Mouse (Mus musculus): ENCODE results near the gene Ssr3. TPM values are rescaled to one million over a fixed set of nuclear protein-coding genes. Genes with fewer than 3 reads are reported as not detected.
"Not testable (repeated sequence)": the region's sequence is repeated elsewhere in the genome, so short reads cannot be mapped to it uniquely, and the experiment has no call there.

The Ssr3 gene
- polyA plus RNA-seq, 1 experiment from 2014 or later, result 208 TPM

DNA sequence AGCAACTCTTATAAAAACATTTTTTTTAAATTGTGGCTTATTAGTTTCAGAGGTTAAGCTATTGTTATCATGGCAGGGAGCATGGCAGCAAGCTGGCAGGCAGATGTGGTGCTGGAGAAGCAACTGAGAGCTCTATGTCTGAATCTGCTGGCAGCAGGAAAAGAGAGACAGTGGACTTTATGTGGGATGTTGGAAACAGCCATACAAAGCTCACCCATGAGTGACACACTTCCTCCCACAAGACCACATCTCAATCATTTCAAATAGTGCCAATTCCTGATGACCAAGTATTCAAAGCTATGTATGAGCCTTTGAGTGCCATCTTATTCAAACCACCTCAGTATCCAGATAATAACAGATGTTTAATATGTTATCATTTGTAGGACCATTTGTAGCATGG, 15.5 kb upstream of the Ssr3 start:
- no peak for ATAC-seq (replicated peaks; ENCODE audit: extremely low read depth, insufficient read depth, low FRiP score)
- Histone ChIP-seq H3K27ac (ENCODE audit: low read length) (no peak overlapping the region), H3K4me2 (ENCODE audit: low read depth, low read length) (no peak overlapping the region), H3K27me3 (ENCODE audit: control insufficient read depth, insufficient read depth, low read length) (no peaks in the 10 kb centered on the region), H3K36me3 (ENCODE audit: control insufficient read depth, insufficient read depth) (no peaks in the 10 kb centered on the region), H3K9me3 (replicated peaks; ENCODE audit: control insufficient read depth, low read length) (0 out of 2 replicates have a peak, but pooled peaks cover 2% of the 10 kb centered on the region), H3K4me3 (ENCODE audit: low read length) (no peak overlapping the region), H3K9ac (ENCODE audit: low read length) (no peak overlapping the region), H3K4me1 (ENCODE audit: control insufficient read depth, insufficient read depth, low read length) (no peaks in the 10 kb centered on the region)

DNA sequence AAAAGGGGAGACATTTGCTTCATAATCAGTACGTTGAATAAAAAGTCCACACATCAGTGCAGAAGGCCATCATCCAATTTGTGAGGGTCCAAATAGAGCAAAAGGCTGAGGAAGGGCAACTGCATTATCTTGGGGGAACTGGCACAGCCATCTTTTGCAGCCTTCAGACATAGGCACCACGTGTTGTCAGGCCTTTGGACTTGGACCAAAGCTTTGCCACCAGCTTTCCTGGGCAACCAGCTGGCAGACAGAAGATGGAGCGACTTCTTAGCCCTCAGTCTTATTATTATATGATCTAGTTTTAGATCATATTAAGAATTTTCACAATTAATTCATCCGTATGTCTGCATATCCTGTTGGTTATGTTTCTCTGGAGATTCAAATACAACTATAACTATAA, 13.4 kb upstream of the Ssr3 start:
- H3K4me2 ChIP-seq (ENCODE audit: low read depth, low read length), result no peak overlapping the region
- WGBS, result 73% methylated on average over 4 of the region's 4 CpGs
- H3K4me3 ChIP-seq (ENCODE audit: low read length), result no peak overlapping the region

DNA sequence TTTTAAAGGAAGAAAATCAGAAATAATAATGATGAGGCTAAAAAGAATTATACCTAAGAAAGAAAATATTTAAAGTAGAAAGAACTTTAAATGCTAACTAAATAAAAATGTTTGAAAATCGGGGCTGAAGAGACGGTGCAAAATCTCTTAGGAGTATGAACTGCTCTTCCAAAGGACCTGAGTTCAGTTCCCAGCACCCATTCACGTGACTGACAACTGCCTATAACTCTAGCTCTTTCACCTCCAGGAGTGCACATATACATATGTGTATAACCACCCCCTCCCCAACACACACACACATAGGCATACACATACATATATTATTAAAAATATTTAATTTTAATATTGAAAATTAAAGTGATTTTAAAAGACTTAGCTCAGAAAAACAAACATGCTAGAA, 5.1 kb upstream of the Ssr3 start:
- ATAC-seq (replicated peaks; ENCODE audit: extremely low read depth, insufficient read depth, low FRiP score), result no peak
- no peak overlapping the region for H3K27ac ChIP-seq (ENCODE audit: low read length)

More for the DNA sequence above, 13.4 kb upstream of the Ssr3 start:
- no peak for ATAC-seq (replicated peaks; ENCODE audit: extremely low read depth, insufficient read depth, low FRiP score)
- no peak overlapping the region for H3K9ac ChIP-seq (ENCODE audit: low read length)
- no peak overlapping the region for H3K27ac ChIP-seq (ENCODE audit: low read length)
- H3K27me3 ChIP-seq (ENCODE audit: control insufficient read depth, insufficient read depth, low read length), result no peaks in the 10 kb centered on the region
- no peaks in the 10 kb centered on the region for H3K9me3 ChIP-seq (replicated peaks; ENCODE audit: control insufficient read depth, low read length)
- H3K36me3 ChIP-seq (ENCODE audit: control insufficient read depth, insufficient read depth), result no peaks in the 10 kb centered on the region
- no peaks in the 10 kb centered on the region for H3K4me1 ChIP-seq (ENCODE audit: control insufficient read depth, insufficient read depth, low read length)

GRCm38 (mm10) chr3:65396835-65397504, 4.5 kb upstream of the Ssr3 start:
- Histone ChIP-seq H3K9ac (ENCODE audit: low read length) (no peak overlapping the region), H3K27ac (ENCODE audit: low read length) (no peak overlapping the region), H3K4me3 (ENCODE audit: low read length) (no peak overlapping the region), H3K4me1 (ENCODE audit: control insufficient read depth, insufficient read depth, low read length) (peaks cover 2% of the 10 kb centered on the region; the same call in 1 of the 2 replicates), H3K27me3 (ENCODE audit: control insufficient read depth, insufficient read depth, low read length) (no peaks in the 10 kb centered on the region), H3K9me3 (replicated peaks; ENCODE audit: control insufficient read depth, low read length) (no peaks in the 10 kb centered on the region), H3K4me2 (ENCODE audit: low read depth, low read length) (no peak overlapping the region), H3K36me3 (ENCODE audit: control insufficient read depth, insufficient read depth) (no peaks in the 10 kb centered on the region)
- ATAC-seq (replicated peaks; ENCODE audit: extremely low read depth, insufficient read depth, low FRiP score), result no peak
- 70% methylated on average over 4 of the region's 4 CpGs for WGBS

More for the DNA sequence above, 5.1 kb upstream of the Ssr3 start:
- Histone ChIP-seq H3K27me3 (ENCODE audit: control insufficient read depth, insufficient read depth, low read length) (no peaks in the 10 kb centered on the region), H3K4me1 (ENCODE audit: control insufficient read depth, insufficient read depth, low read length) (peaks cover 2% of the 10 kb centered on the region; the same call in 1 of the 2 replicates), H3K4me2 (ENCODE audit: low read depth, low read length) (no peak overlapping the region), H3K9me3 (replicated peaks; ENCODE audit: control insufficient read depth, low read length) (no peaks in the 10 kb centered on the region), H3K9ac (ENCODE audit: low read length) (no peak overlapping the region), H3K36me3 (ENCODE audit: control insufficient read depth, insufficient read depth) (no peaks in the 10 kb centered on the region), H3K4me3 (ENCODE audit: low read length) (no peak overlapping the region)
- 89% methylated on average over 3 of the region's 3 CpGs for WGBS

- 96% methylated on average over 1 of the region's 1 CpGs for WGBS
Measured at GRCm38 (mm10) chr3:65395111-65395510, 2.7 kb upstream of the Ssr3 start.

GRCm38 (mm10) chr3:65391784-65392420, 521 bp downstream of the Ssr3 start:
- H3K36me3 ChIP-seq (ENCODE audit: control insufficient read depth, insufficient read depth), result peaks cover 25% of the 10 kb centered on the region
- H3K9ac ChIP-seq (ENCODE audit: low read length), result peak overlapping the region; percentile 91
- H3K4me3 ChIP-seq (ENCODE audit: low read length), result peak overlapping the region; percentile 80
- H3K9me3 ChIP-seq (replicated peaks; ENCODE audit: control insufficient read depth, low read length), result no peaks in the 10 kb centered on the region
- H3K4me2 ChIP-seq (ENCODE audit: low read depth, low read length), result peak overlapping the region; percentile 87
- peak overlapping the region; percentile 88 for H3K27ac ChIP-seq (ENCODE audit: low read length)
- WGBS, result under 1% methylated on average over 37 of the region's 37 CpGs
- H3K4me1 ChIP-seq (ENCODE audit: control insufficient read depth, insufficient read depth, low read length), result peaks cover 8% of the 10 kb centered on the region
- no peaks in the 10 kb centered on the region for H3K27me3 ChIP-seq (ENCODE audit: control insufficient read depth, insufficient read depth, low read length)
- ATAC-seq (replicated peaks; ENCODE audit: extremely low read depth, insufficient read depth, low FRiP score), result peak; percentile 24

More at GRCm38 (mm10) chr3:65395111-65395510, 2.7 kb upstream of the Ssr3 start:
- not testable (repeated sequence) for H3K4me1 ChIP-seq (ENCODE audit: control insufficient read depth, insufficient read depth, low read length); H3K27me3 ChIP-seq (ENCODE audit: control insufficient read depth, insufficient read depth, low read length); H3K27ac ChIP-seq (ENCODE audit: low read length); H3K4me3 ChIP-seq (ENCODE audit: low read length); H3K9ac ChIP-seq (ENCODE audit: low read length); ATAC-seq (replicated peaks; ENCODE audit: extremely low read depth, insufficient read depth, low FRiP score); H3K9me3 ChIP-seq (replicated peaks; ENCODE audit: control insufficient read depth, low read length); H3K36me3 ChIP-seq (ENCODE audit: control insufficient read depth, insufficient read depth); H3K4me2 ChIP-seq (ENCODE audit: low read depth, low read length)

DNA sequence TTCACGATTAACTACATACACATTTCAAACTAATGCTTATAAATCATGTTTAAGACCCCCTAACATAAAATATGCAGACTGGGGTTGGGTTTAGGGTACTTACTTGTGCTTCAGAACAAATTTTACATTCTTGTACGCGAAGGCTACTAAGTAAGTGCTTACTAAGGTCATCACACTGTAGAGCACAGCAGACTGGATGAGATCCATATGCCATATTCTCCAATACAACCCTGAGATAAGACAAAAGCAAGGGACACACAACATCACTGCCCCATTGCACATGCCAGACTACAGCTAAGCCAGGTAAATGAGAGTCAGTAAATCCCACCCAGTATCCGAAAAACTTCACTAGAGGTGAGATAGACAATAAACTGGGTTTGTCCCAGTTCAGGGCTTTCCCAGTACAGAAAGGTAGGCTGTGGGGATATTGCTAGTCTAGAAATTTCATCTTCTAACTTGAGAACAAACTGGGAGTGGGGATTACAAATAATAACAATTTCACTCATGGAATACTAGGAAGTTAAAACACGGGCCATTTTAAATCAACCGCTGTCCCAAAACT, 1.1 kb downstream of the Ssr3 start:
- ATAC-seq (replicated peaks; ENCODE audit: extremely low read depth, insufficient read depth, low FRiP score), result no peak
- Histone ChIP-seq H3K36me3 (ENCODE audit: control insufficient read depth, insufficient read depth) (peaks cover 28% of the 10 kb centered on the region), H3K9me3 (replicated peaks; ENCODE audit: control insufficient read depth, low read length) (no peaks in the 10 kb centered on the region), H3K27ac (ENCODE audit: low read length) (peak overlapping the region; percentile 88), H3K27me3 (ENCODE audit: control insufficient read depth, insufficient read depth, low read length) (no peaks in the 10 kb centered on the region), H3K4me2 (ENCODE audit: low read depth, low read length) (peak overlapping the region; percentile 87), H3K4me1 (ENCODE audit: control insufficient read depth, insufficient read depth, low read length) (peaks cover 8% of the 10 kb centered on the region), H3K9ac (ENCODE audit: low read length) (peak overlapping the region; percentile 91), H3K4me3 (ENCODE audit: low read length) (peak overlapping the region; percentile 80)
- WGBS, result 25% methylated on average over 6 of the region's 6 CpGs

- Histone ChIP-seq H3K4me2 (ENCODE audit: low read depth, low read length) (no peak overlapping the region), H3K9ac (ENCODE audit: low read length) (no peak overlapping the region), H3K27me3 (ENCODE audit: control insufficient read depth, insufficient read depth, low read length) (no peaks in the 10 kb centered on the region), H3K4me1 (ENCODE audit: control insufficient read depth, insufficient read depth, low read length) (peaks cover 11% of the 10 kb centered on the region), H3K9me3 (replicated peaks; ENCODE audit: control insufficient read depth, low read length) (no peaks in the 10 kb centered on the region), H3K4me3 (ENCODE audit: low read length) (no peak overlapping the region), H3K36me3 (ENCODE audit: control insufficient read depth, insufficient read depth) (peaks cover 44% of the 10 kb centered on the region), H3K27ac (ENCODE audit: low read length) (no peak overlapping the region)
- no peak for ATAC-seq (replicated peaks; ENCODE audit: extremely low read depth, insufficient read depth, low FRiP score)
Measured at GRCm38 (mm10) chr3:65385771-65386170, 6.7 kb downstream of the Ssr3 start.

DNA sequence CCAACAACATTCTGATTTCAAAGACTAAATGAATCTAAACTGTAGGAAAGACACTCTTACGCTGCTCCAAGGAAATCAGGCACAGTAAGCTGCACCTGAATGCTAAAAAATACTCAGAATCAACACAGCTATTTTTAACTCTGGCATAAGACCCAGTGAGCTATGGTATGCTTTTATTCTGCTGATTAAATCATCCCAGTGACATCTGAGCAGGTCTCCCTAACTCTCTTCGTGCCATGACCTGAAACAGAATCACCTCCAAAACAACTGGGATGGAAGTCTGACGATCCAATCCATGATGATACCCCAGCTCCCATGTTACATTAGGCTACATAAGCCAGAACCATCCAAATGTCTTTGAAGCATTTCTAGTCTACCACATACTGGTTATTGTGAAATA, 8.0 kb downstream of the Ssr3 start:
- no peak overlapping the region for H3K4me2 ChIP-seq (ENCODE audit: low read depth, low read length)
- no peak overlapping the region for H3K9ac ChIP-seq (ENCODE audit: low read length)
- no peak overlapping the region for H3K27ac ChIP-seq (ENCODE audit: low read length)
- H3K27me3 ChIP-seq (ENCODE audit: control insufficient read depth, insufficient read depth, low read length), result no peaks in the 10 kb centered on the region
- peaks cover 16% of the 10 kb centered on the region for H3K4me1 ChIP-seq (ENCODE audit: control insufficient read depth, insufficient read depth, low read length)
- peaks cover 45% of the 10 kb centered on the region for H3K36me3 ChIP-seq (ENCODE audit: control insufficient read depth, insufficient read depth)
- H3K9me3 ChIP-seq (replicated peaks; ENCODE audit: control insufficient read depth, low read length), result no peaks in the 10 kb centered on the region
- 52% methylated on average over 3 of the region's 3 CpGs for WGBS
- H3K4me3 ChIP-seq (ENCODE audit: low read length), result no peak overlapping the region
- no peak for ATAC-seq (replicated peaks; ENCODE audit: extremely low read depth, insufficient read depth, low FRiP score)
